Mouse (Mus musculus) embryonic facial prominence, embryonic 14.5 days (tissue): Measurements from ENCODE around the gene Aadacl2. TPM values are rescaled to one million over a fixed set of nuclear protein-coding genes. Genes with fewer than 3 reads are reported as not detected.

Source experiments
- ATAC-seq: fragments of 200-750 bp; cut with Nextera tagmentation; 2 replicates; pipeline ENCODE4 v1.8.0; 2017; ENCODE audit warnings: low read depth, moderate number of reproducible peaks, moderate TSS enrichment
- DNase-seq: peaks from one replicate; pipeline ENCODE4 v3.0.0-alpha.2; 2015; ENCODE audit warnings: low spot score
- H3K27ac ChIP-seq: fragments of 300-500 bp; sonication (generic); replicated peaks from 2 replicates; pipeline ENCODE4 v1.5.1; 2014; ENCODE audit warnings: low read depth, mild to moderate bottlenecking, low read length, moderate library complexity
- H3K27me3 ChIP-seq: fragments of 300-500 bp; sonication (generic); replicated peaks from 2 replicates; pipeline ENCODE4 v1.6.1; 2014; ENCODE audit warnings: low read length; ENCODE audit not compliant: control insufficient read depth, insufficient read depth
- H3K36me3 ChIP-seq: fragments of 300-500 bp; sonication (generic); 2 replicates; pipeline ENCODE4 v1.6.1; 2014; ENCODE audit warnings: low read length, mixed read lengths; ENCODE audit not compliant: control insufficient read depth, insufficient read depth
- H3K4me1 ChIP-seq: fragments of 300-500 bp; sonication (generic); 2 replicates; pipeline ENCODE4 v1.6.1; 2014; ENCODE audit warnings: antibody characterized with exemption, low read length; ENCODE audit not compliant: control insufficient read depth, insufficient read depth
- H3K4me2 ChIP-seq: fragments of 300-500 bp; sonication (generic); 2 replicates; pipeline ENCODE4 v1.6.1; 2014; ENCODE audit warnings: low read depth, mild to moderate bottlenecking, low read length, moderate library complexity, mixed read lengths
- H3K4me3 ChIP-seq: fragments of 300-500 bp; sonication (generic); 2 replicates; pipeline ENCODE4 v1.5.1; 2014; ENCODE audit warnings: low read depth, mild to moderate bottlenecking, low read length
- H3K9ac ChIP-seq: fragments of 300-500 bp; sonication (generic); 2 replicates; pipeline ENCODE4 v1.6.1; 2014; ENCODE audit warnings: low read depth, mild to moderate bottlenecking, low read length, moderate library complexity, mixed read lengths
- H3K9me3 ChIP-seq: fragments of 300-500 bp; sonication (generic); 2 replicates; pipeline ENCODE4 v1.6.1; 2016; ENCODE audit warnings: low read length; ENCODE audit not compliant: control insufficient read depth
- WGBS: fragments of 180-500 bp; shearing (Covaris S2); extraction: QIAGEN DNeasy Blood & Tissue Kit; methylation state at CpG from one replicate; pipeline ENCODE4 v1.1.7; 2014; 5-methylcytosine and 5-hydroxymethylcytosine counted together
- polyA plus RNA-seq: library from polyadenylated mRNA; unstranded; fragments of >200 nt; fragmentation: Nextera tagmentation; extraction: Ambion mirVana; gene quantifications from 2 replicates; pipeline ENCODE4 v1.2.1, GENCODE M21; 2014

Gene Aadacl2
- polyA plus RNA-seq, 1 experiment from 2014 or later = 0.93 TPM

GRCm38 (mm10) chr3:60056451-60056850 lies 49.9 kb downstream of the Aadacl2 start:
- Histone ChIP-seq H3K36me3 (no peaks in the 10 kb centered on the region), H3K4me3 (no peak overlapping the region), H3K4me2 (no peak overlapping the region), H3K9ac (no peak overlapping the region), H3K9me3 (no peaks in the 10 kb centered on the region), H3K27me3 (no peaks in the 10 kb centered on the region), H3K27ac (no peak overlapping the region), H3K4me1 (no peaks in the 10 kb centered on the region)
- DNase-seq = peak; percentile 63
- 25% methylated on average over 3 of the region's 3 CpGs for WGBS
- no peak for ATAC-seq

GRCm38 (mm10) chr3:60057070-60057808 lies 50.7 kb downstream of the Aadacl2 start:
- Histone ChIP-seq H3K4me1 (no peaks in the 10 kb centered on the region), H3K9me3 (no peaks in the 10 kb centered on the region), H3K27ac (no peak overlapping the region), H3K36me3 (no peaks in the 10 kb centered on the region), H3K9ac (no peak overlapping the region), H3K27me3 (no peaks in the 10 kb centered on the region), H3K4me3 (no peak overlapping the region), H3K4me2 (no peak overlapping the region)
- DNase-seq = no peak
- ATAC-seq = no peak; the same call in 1 of the 2 replicates
- 81% methylated on average over 2 of the region's 2 CpGs for WGBS

GRCm38 (mm10) chr3:60057809-60058082 lies 51.2 kb downstream of the Aadacl2 start:
- Histone ChIP-seq H3K4me1 (no peaks in the 10 kb centered on the region), H3K27me3 (no peaks in the 10 kb centered on the region), H3K9me3 (no peaks in the 10 kb centered on the region), H3K9ac (no peak overlapping the region), H3K27ac (no peak overlapping the region), H3K4me3 (no peak overlapping the region), H3K36me3 (no peaks in the 10 kb centered on the region), H3K4me2 (no peak overlapping the region)
- 75% methylated on average over 1 of the region's 1 CpGs for whole genome bisulfite sequencing
- no peak for ATAC-seq
- no peak for DNase-seq

Other genes starting within 250 kb of the Aadacl2 start
- not detected in 2 replicates for gene Gm8298, start 145.7 kb upstream of the Aadacl2 start, polyA plus RNA-seq
- gene C130079G13Rik, start 81.5 kb upstream of the Aadacl2 start, polyA plus RNA-seq = 0.24 and 0.55 TPM in 2 replicates
- gene Aadac, start 19.0 kb downstream of the Aadacl2 start, polyA plus RNA-seq = 0.13 and 0.26 TPM in 2 replicates
- gene Sucnr1, start 75.1 kb downstream of the Aadacl2 start, polyA plus RNA-seq = 0.47 and 1.6 TPM in 2 replicates